Mouse (Mus musculus): ENCODE measurements around the gene Mcub.

GRCm38 (mm10) chr3:129949158-129949773, 20.7 kb downstream of the Mcub start:
- no peak for TF ChIP-seq CTCF (IDR thresholded peaks at IDR 0.05; ENCODE audit: extremely low read depth, insufficient read depth, low read length)
- no peak for TF ChIP-seq POLR2A (IDR thresholded peaks at IDR 0.05; ENCODE audit: extremely low read depth, insufficient read depth, low read length)

All from cortical plate, adult 2 months (tissue).